Mouse (Mus musculus) urinary bladder, postnatal 14 days (tissue): ENCODE data around the gene Gm10521.
"Not testable (repeated sequence)": the region's sequence is repeated elsewhere in the genome, so short reads cannot be mapped to it uniquely, and the experiment has no call there.

Source experiments
- DNase-seq: peaks from one replicate; pipeline ENCODE4 v3.0.0; 2021; ENCODE audit warnings: low spot score

The Gm10521 gene

GRCm38 (mm10) chr1:171895364-171895763, at the start of gene Gm10521:
TSS of gene Gm10521 (plus strand) at chr1:171895664.
- DNase-seq, result not testable (repeated sequence)

- DNase-seq, result no peak
These were observed 47.3 kb upstream of the Gm10521 start for GRCm38 (mm10) chr1:171848201-171848600.

GRCm38 (mm10) chr1:171848757-171849156, 46.7 kb upstream of the Gm10521 start:
- no peak for DNase-seq

- no peak for DNase-seq
These were observed 46.0 kb upstream of the Gm10521 start for GRCm38 (mm10) chr1:171849454-171849853.

- no peak for DNase-seq
These were observed 30.0 kb upstream of the Gm10521 start for GRCm38 (mm10) chr1:171865467-171865866.

GRCm38 (mm10) chr1:171886989-171887388, 8.5 kb upstream of the Gm10521 start:
- DNase-seq, result no peak

GRCm38 (mm10) chr1:171904011-171904410, 8.5 kb downstream of the Gm10521 start:
- DNase-seq, result no peak

GRCm38 (mm10) chr1:171915638-171916458, 20.4 kb downstream of the Gm10521 start:
- no peak for DNase-seq

GRCm38 (mm10) chr1:171917305-171918039, 22.0 kb downstream of the Gm10521 start, which contains the start of gene Slamf6:
TSS of gene Slamf6 (plus strand) at chr1:171917515.
- no peak for DNase-seq

- DNase-seq, result no peak
These were observed 22.9 kb downstream of the Gm10521 start for GRCm38 (mm10) chr1:171918136-171918920.

- no peak for DNase-seq
These were observed 23.7 kb downstream of the Gm10521 start for GRCm38 (mm10) chr1:171919193-171919592.

GRCm38 (mm10) chr1:171919901-171920510, 24.5 kb downstream of the Gm10521 start:
- DNase-seq, result no peak

GRCm38 (mm10) chr1:171920989-171921621, 25.6 kb downstream of the Gm10521 start:
- DNase-seq, result no peak

GRCm38 (mm10) chr1:171921641-171922040, 26.2 kb downstream of the Gm10521 start:
- no peak for DNase-seq

- no peak for DNase-seq
These were observed 27.4 kb downstream of the Gm10521 start for GRCm38 (mm10) chr1:171922844-171923243.

- DNase-seq, result no peak
These were observed 29.4 kb downstream of the Gm10521 start for GRCm38 (mm10) chr1:171924900-171925299.

GRCm38 (mm10) chr1:171933851-171934250, 38.4 kb downstream of the Gm10521 start:
- DNase-seq, result no peak

- no peak for DNase-seq
These were observed 43.8 kb downstream of the Gm10521 start for GRCm38 (mm10) chr1:171938952-171939948.

- DNase-seq, result no peak
These were observed 45.2 kb downstream of the Gm10521 start for GRCm38 (mm10) chr1:171940626-171941025.

- no peak for DNase-seq
These were observed 51.1 kb downstream of the Gm10521 start for GRCm38 (mm10) chr1:171946447-171946995.
